Mouse (Mus musculus) spleen, embryonic (tissue): ENCODE measurements around the gene Gprc5b.

Source experiments
- CTCF ChIA-PET: fragments of 350-600 bp; sonication (Branson Sonifier 250); formaldehyde crosslinking; loops from one replicate; lab custom pipeline; 2022; lab: Charles Lee

Gene Gprc5b

GRCm38 (mm10) chr7:118990282-118990681, 4.7 kb downstream of the Gprc5b start:
- CTCF ChIA-PET, result no interaction called here

- CTCF ChIA-PET, result no interaction called here
Observed at GRCm38 (mm10) chr7:118989275-118989856, 5.6 kb downstream of the Gprc5b start.

GRCm38 (mm10) chr7:118986369-118986768, 8.6 kb downstream of the Gprc5b start:
- CTCF ChIA-PET, result no interaction called here

GRCm38 (mm10) chr7:118985786-118986185, 9.2 kb downstream of the Gprc5b start:
- CTCF ChIA-PET, result no interaction called here

DNA sequence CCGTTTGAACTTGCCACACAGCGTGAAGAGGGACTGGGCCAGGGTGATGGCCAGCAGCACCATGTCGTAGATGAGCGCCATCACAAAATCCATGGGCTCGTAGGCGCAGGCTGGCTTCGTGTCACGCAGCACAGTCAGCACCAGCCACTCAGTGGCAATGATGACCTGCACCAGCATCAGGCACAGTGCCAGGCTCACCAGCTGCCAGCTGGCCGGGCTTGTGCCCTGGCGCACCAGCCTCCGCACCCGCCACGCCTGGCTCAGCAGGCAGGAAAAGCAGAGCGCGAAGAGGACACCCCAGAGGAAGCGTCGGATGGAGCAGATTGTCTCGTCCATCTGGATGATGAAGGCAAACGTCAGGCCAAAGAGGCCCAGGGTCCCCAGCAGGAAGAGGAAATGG, 11.1 kb downstream of the Gprc5b start:
- CTCF ChIA-PET, result no interaction called here

DNA sequence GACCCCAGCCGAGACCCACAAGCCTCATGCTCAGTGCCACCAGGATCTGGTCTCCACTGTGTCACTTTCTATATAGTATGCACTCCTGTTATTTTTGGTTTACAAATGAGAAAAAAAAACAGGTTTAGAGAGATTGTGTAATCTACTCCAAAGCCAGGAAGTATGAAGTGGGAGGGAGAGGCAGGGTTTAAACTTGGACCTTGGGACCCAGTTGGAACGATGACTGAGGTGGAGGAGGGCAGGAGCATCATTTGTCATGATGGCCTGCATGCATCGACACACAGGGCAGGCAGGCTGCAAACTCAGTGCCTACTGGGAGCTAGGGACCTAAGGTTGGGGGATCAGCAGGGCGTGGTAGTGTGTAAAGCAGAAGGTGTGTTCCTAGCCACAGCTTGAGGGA, 12.4 kb downstream of the Gprc5b start:
- CTCF ChIA-PET, result no interaction called here

DNA sequence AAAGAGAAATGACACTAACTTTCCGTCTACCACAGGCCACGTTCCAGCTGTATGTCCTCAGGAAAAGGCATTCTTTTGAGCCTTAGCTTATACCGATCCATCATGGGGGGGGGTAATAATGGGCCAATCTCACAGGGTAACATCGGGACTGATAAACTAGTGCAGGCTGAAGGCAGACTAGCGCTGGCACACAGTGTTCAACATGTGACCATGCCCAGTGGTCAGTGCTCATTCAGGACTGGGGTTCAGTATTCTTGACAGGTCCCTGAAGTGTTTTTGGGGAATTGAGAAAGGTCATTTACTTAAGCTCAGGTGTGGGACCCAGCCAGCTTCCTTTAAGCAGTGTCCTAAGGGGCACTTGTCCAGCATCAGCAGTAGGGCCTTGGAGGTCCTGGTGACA, 13.2 kb downstream of the Gprc5b start:
- CTCF ChIA-PET, result interaction anchor here (0.7 kb wide), 1 partner anchor 395 kb away, joined by 4 read pairs; no protein-coding TSS in a partner anchor

- CTCF ChIA-PET, result interaction anchor here (0.7 kb wide), 1 partner anchor 395 kb away, joined by 4 read pairs; no protein-coding TSS in a partner anchor
Observed at GRCm38 (mm10) chr7:118981346-118981745, 13.7 kb downstream of the Gprc5b start.

- CTCF ChIA-PET, result no interaction called here
Observed at GRCm38 (mm10) chr7:118979708-118980107, 15.3 kb downstream of the Gprc5b start.

DNA sequence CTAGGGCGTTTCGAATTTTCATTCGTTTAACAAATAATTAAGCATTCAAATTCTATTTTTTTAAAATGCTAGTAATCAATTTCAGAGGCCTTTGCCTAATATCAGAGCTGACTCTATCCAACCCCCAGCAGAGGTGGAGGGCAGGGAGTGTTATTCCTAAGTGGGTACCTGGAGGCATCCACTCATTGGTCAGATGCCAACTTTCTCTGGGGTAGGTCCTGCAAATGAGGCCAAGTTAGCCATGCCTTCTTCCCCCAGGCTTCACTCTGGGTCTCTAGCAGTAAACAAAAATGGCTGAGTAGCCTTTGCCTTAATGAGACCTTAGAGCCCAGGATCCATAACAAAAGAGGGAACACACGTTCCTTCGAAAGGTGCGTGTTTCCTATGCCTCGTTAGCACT, 15.9 kb downstream of the Gprc5b start:
- CTCF ChIA-PET, result no interaction called here

DNA sequence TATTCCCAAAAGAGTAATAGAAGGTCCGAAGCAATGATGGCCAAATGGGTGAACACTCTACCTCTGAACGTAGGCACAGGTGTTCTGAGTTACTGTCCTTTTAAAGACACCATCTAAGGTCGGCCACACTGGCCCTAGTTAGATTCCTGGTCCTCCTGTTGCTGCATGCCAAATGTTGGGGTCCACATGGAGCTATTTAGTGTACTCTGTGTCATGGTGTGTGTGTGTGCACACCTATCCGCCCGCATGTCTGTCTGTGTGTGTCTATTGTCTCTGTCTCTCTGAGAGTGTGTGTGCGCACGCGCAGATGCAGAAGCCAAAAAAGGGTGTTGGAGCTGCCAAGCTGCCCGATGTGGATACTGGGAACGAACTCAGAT, 17.9 kb downstream of the Gprc5b start:
- CTCF ChIA-PET, result no interaction called here

- CTCF ChIA-PET, result no interaction called here
Observed at GRCm38 (mm10) chr7:118976414-118977166, 18.4 kb downstream of the Gprc5b start.

- CTCF ChIA-PET, result no interaction called here
Observed at GRCm38 (mm10) chr7:118975837-118976236, 19.2 kb downstream of the Gprc5b start.

DNA sequence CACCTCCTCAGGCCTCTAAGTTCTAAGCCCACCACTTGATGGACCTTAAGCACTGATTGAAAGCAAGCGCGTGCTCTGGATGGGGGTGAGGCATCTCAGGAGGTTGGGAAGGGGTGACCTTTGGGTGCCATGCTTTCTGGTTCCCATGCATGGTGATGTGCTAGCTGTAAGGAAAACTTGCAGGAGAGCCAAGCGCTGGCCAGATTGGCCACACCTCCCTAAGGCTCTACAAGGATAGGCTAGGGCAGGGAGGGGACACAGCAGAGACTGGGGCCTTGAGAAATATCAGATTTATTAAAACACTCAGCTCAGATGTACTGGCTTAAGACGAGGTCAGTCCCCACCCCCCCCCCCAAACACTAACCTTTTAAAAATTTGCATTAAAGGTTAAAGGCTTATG, 21.6 kb downstream of the Gprc5b start:
- CTCF ChIA-PET, result no interaction called here

DNA sequence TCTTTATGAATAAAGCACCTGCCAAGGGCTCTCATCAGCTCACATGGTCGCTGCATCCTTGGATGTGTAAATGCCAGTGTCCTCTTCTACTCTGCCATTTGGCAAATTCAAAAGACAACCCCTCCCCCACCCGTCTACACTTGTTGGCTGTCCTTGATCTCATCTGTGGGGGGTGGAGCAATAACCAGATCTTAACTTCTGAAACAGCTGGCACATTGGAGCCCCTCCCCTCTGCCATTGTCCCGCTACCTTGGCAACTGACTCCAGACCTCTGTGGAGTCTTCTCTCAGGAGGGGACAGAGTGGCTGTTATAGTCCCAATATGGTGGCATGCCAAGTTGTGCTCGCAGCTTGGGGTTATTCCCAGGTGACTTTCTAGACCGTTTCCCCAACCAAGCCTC, 22.7 kb downstream of the Gprc5b start:
- CTCF ChIA-PET, result no interaction called here

GRCm38 (mm10) chr7:118971499-118971898, 23.5 kb downstream of the Gprc5b start:
- CTCF ChIA-PET, result no interaction called here

DNA sequence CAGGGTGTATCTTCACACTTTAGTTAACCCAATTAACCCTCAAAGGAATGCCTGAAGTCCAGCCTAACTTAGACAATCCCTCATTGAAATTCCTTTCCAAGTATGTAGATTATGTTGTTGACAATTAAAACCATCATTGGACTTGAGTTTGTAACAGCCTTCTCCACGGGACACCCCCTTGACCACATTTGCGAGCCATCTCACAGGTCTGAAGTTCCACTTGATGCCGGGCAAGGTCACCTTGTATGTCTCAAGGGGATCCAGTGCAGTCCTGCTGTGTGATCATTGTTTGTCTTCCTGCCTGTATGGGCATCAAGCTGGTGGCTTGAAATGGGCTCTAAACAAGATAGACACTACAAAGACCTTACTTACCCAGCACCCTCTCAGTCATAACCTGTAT, 26.1 kb downstream of the Gprc5b start:
- CTCF ChIA-PET, result no interaction called here

GRCm38 (mm10) chr7:118965198-118965597, 29.8 kb downstream of the Gprc5b start:
- CTCF ChIA-PET, result no interaction called here

DNA sequence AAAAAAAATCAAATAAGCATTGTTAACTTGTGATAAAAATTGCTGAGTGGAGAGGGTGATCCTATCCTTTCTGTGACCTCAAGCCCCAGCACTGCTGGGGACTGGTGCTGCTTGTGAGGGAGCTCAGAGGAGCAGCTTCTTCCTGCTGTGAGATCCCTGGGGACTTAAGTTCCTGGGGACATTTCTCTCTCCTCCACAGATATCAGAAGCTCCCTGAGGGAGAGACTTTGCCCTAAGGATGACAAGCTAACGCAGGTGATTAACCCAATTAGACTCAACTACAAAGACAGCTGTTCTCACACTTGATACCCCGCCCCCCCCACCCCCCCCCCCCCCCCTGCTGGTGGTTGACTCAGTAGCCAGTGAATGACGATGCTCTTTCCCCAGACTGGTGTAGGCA, 30.2 kb downstream of the Gprc5b start:
- CTCF ChIA-PET, result no interaction called here

DNA sequence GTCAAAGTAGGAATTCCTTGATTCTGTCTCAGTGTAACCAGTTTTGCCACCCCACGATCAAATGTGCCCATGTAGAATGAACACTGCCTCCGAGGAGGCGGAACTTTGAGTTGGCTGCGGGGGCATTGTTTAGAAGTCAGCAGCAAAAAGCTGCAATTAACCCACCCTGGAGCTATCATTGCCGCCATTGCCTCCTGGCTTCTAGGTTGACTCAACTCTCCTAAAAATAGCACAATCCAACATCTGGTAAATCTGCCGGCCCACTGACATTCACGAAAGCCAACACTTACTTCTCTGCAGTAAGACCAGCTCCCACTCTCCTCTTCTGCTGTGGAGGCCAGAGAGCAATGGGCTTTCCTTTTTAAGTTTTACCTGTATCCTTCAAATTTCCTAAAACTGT, 35.8 kb downstream of the Gprc5b start:
- CTCF ChIA-PET, result no interaction called here

DNA sequence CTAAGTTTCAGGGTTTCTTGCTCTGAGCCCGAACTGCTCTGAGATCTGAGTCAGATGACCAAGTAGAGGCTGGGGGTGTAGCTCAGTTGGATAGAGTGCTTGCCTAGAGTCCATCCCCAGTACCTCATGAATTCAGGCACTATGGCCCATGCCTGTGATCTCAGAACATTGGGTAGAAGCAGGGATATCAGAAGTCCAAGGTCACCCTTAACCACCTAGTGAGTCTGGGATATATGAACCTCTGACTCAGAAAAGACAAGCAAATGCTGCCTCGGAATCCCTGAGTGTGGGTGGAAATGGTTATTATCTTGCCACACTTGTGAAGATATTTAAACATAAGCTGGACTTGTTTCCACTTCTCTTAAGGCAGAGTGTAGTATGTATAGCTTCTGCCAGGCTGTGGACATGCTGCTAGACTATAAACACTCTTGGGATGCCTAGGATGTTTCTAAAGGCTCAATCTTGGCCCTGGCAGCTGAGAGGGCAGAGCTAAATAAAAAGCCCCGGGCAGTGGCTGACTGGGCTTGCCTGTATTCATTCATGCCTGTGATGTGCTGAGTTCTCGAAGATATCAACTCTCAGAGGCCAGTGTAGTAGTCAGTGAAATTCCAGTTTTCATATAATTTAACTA, 38.3 kb downstream of the Gprc5b start:
- CTCF ChIA-PET, result no interaction called here

- CTCF ChIA-PET, result no interaction called here
Observed at GRCm38 (mm10) chr7:118954968-118955367, 40.0 kb downstream of the Gprc5b start.
